24 mouse cellular contexts compared by ENCODE assay signal in the genomic region with DNA sequence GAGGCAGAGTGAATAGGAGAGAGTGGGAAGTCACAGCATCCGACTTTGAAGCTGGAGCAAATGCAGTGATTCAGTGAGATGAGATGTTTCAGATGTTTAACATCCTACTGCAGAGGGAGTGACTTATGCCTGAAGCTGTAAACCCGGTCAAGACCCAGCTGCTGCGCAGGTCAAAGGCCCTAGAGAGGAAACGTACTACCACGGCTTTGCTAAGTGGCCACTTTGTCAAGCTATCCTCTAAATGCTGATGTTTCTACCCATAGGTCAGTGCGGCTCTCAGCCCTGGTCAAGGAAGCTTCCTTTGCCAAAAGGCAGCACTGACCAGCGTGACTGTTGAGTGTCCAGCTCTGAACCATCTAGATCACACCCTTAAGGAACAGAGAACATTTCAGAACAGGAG.
DNase-seq lines count a peak whose midpoint lies in the region; ATAC-seq and TF ChIP-seq lines count a peak whose summit lies in the region.
"Had no signal": no experiment of that assay in that cellular context is flagged by ENCODE, and none has a peak within 500 bp of the region (broad histone marks: within the 10 kb centered on the region; RNA-seq: fewer than 3 reads in every experiment).

No protein-coding gene starts in this region.

- H3K4me3 ChIP-seq in kidney, embryonic 14.5 days (ENCODE audit: low read length), result no peak overlapping the region
- H3K4me3 ChIP-seq in kidney, postnatal 0 days (replicated peaks; ENCODE audit: low read depth, low read length), result no peak overlapping the region
- H3K4me3 ChIP-seq in kidney, adult 2 months (ENCODE audit: insufficient read depth, low read depth, low read length), result no peak overlapping the region
- H3K4me3 ChIP-seq: forebrain, embryonic 10.5 days; forebrain, embryonic 13.5 days; hindbrain, embryonic 10.5 days; hindbrain, embryonic 13.5 days had no signal

- H3K4me1 ChIP-seq in kidney, embryonic 14.5 days (ENCODE audit: control insufficient read depth, insufficient read depth, low read length), result no peaks in the 10 kb centered on the region
- no peaks in the 10 kb centered on the region for H3K4me1 ChIP-seq in kidney, postnatal 0 days (replicated peaks; ENCODE audit: insufficient read depth, low read length)
- no peaks in the 10 kb centered on the region for H3K4me1 ChIP-seq in kidney, adult 2 months (ENCODE audit: control insufficient read depth, insufficient read depth, low read length)
- H3K4me1 ChIP-seq: forebrain, embryonic 13.5 days; hindbrain, embryonic 10.5 days; hindbrain, embryonic 13.5 days had no signal

- peak; percentile 82 for ATAC-seq in kidney, embryonic 14.5 days (ENCODE audit: low FRiP score, low TSS enrichment)
- peak; percentile 52; the same call in 1 of the 2 replicates for ATAC-seq in kidney, postnatal 0 days (replicated peaks; ENCODE audit: low FRiP score, low read depth)
- ATAC-seq: forebrain, embryonic 13.5 days; forebrain, embryonic 16.5 days; Patski had no signal

- H3K9me3 ChIP-seq in kidney, embryonic 14.5 days (ENCODE audit: control insufficient read depth, low read length), result no peaks in the 10 kb centered on the region
- no peaks in the 10 kb centered on the region for H3K9me3 ChIP-seq in kidney, postnatal 0 days (replicated peaks; ENCODE audit: low read length)
- H3K9me3 ChIP-seq: forebrain, embryonic 10.5 days; forebrain, embryonic 13.5 days; hindbrain, embryonic 10.5 days; hindbrain, embryonic 13.5 days had no signal

- TF ChIP-seq POLR2A in kidney, adult 2 months (IDR thresholded peaks at IDR 0.05; ENCODE audit: low read depth, low read length), result no peak

- H3K27me3 ChIP-seq in kidney, embryonic 14.5 days (ENCODE audit: control insufficient read depth, insufficient read depth, low read length), result peaks cover under 1% of the 10 kb centered on the region; the same call in 1 of the 2 replicates
- H3K27me3 ChIP-seq in kidney, postnatal 0 days (ENCODE audit: insufficient read depth, low read length), result no peaks in the 10 kb centered on the region; the same call in 1 of the 2 replicates
- no peaks in the 10 kb centered on the region; the same call in 1 of the 2 replicates for H3K27me3 ChIP-seq in kidney, adult 2 months (replicated peaks; ENCODE audit: control insufficient read depth, insufficient read depth, low read length)
- H3K27me3 ChIP-seq: CH12.LX; forebrain, embryonic 13.5 days; hindbrain, embryonic 13.5 days had no signal

- no peaks in the 10 kb centered on the region for H3K36me3 ChIP-seq in kidney, embryonic 14.5 days (ENCODE audit: control insufficient read depth, insufficient read depth, low read length)
- no peaks in the 10 kb centered on the region for H3K36me3 ChIP-seq in kidney, postnatal 0 days (ENCODE audit: insufficient read depth, low read length)
- H3K36me3 ChIP-seq in kidney, adult 2 months (ENCODE audit: control insufficient read depth, insufficient read depth, low read length), result no peaks in the 10 kb centered on the region
- H3K36me3 ChIP-seq: forebrain, embryonic 10.5 days; G1E; hindbrain, embryonic 10.5 days; hindbrain, embryonic 13.5 days had no signal

- no peak overlapping the region for H3K9ac ChIP-seq in kidney, embryonic 14.5 days (ENCODE audit: low read depth, low read length)
- H3K9ac ChIP-seq in kidney, postnatal 0 days (ENCODE audit: low read depth, low read length), result no peak overlapping the region
- H3K9ac ChIP-seq: forebrain, embryonic 13.5 days; hindbrain, embryonic 13.5 days had no signal

- no peak overlapping the region for H3K27ac ChIP-seq in kidney, embryonic 14.5 days (ENCODE audit: low read depth, low read length)
- no peak overlapping the region for H3K27ac ChIP-seq in kidney, postnatal 0 days
- H3K27ac ChIP-seq in kidney, adult 2 months (ENCODE audit: insufficient read depth, low read depth, low read length), result no peak overlapping the region
- H3K27ac ChIP-seq: forebrain, embryonic 10.5 days; forebrain, embryonic 13.5 days; hindbrain, embryonic 10.5 days; hindbrain, embryonic 13.5 days had no signal

- no peak for DNase-seq in kidney, adult 9 months
- DNase-seq in kidney, postnatal 0 days (ENCODE audit: low spot score), result peak; percentile 77
- no peak for DNase-seq in kidney, adult 2 months
- DNase-seq in kidney, postnatal 4 days, result peak; percentile 67 to 74
- DNase-seq in kidney, postnatal 36 days, result no peak
- DNase-seq: adrenal gland, postnatal 10 days; adrenal gland, postnatal 36 days; B cell, adult 2 months; cerebellum, adult 18-20 months; cerebellum, adult 9-10 months; cerebellum, postnatal 14 days; gastrocnemius, postnatal 10 days; gastrocnemius, postnatal 36 days; heart, postnatal 36 days had no signal

- WGBS in kidney, embryonic 14.5 days, result 12% methylated on average over 7 of the region's 7 CpGs
- WGBS in kidney, postnatal 0 days, result 18% methylated on average over 7 of the region's 7 CpGs
- 32% methylated on average over 7 of the region's 7 CpGs for WGBS in kidney, adult 2 months

- no peak for TF ChIP-seq CTCF in kidney, postnatal 0 days (IDR thresholded peaks at IDR 0.05; ENCODE audit: low read depth)
- no peak for TF ChIP-seq CTCF in kidney, adult 2 months (conservative IDR thresholded peaks at IDR 0.05; ENCODE audit: insufficient read depth, insufficient read length, low read depth, low read length)

- no peak overlapping the region for H3K4me2 ChIP-seq in kidney, embryonic 14.5 days (replicated peaks; ENCODE audit: low read depth, low read length)
- H3K4me2 ChIP-seq in kidney, postnatal 0 days (ENCODE audit: low read length), result no peak overlapping the region
- H3K4me2 ChIP-seq: forebrain, embryonic 13.5 days; heart, embryonic 11.5 days; hindbrain, embryonic 13.5 days had no signal

Comparison
In these comparisons a context has a peak if more than half of its experiments do, and no peak if none do; other contexts are left out.
1. DNase-seq: peak in kidney, postnatal 0 days (single experiment) and kidney, postnatal 4 days (2 of 2); none in kidney, adult 9 months (single experiment), kidney, adult 2 months (single experiment) and kidney, postnatal 36 days (0 of 2).